Comparison of ENCODE assay signal across 19 mouse cellular contexts in genomic region chr11:97345446-97345845, GRCm38 (mm10). TPM values are rescaled to one million over a fixed set of nuclear protein-coding genes. Genes with fewer than 3 reads are reported as not detected.
"Had no signal": no experiment of that assay in that cellular context is flagged by ENCODE, and none has a peak within 500 bp of the region (broad histone marks: within the 10 kb centered on the region; RNA-seq: fewer than 3 reads in every experiment).

No protein-coding gene starts in this region.

- H3K4me2 ChIP-seq: kidney, embryonic 15.5 days; limb, embryonic 12.5 days; limb, embryonic 15.5 days; liver, embryonic 11.5 days; lung, embryonic 14.5 days; midbrain, embryonic 12.5 days had no signal

- H3K9me3 ChIP-seq: kidney, embryonic 15.5 days; limb, embryonic 12.5 days; limb, embryonic 15.5 days; midbrain, embryonic 12.5 days had no signal

- DNase-seq: kidney, adult 8-10 months; kidney, postnatal 10 days; kidney, postnatal 4 days; left cerebral cortex, postnatal 4 days; liver, postnatal 0 days; lung, embryonic 14.5 days; thymus, adult 2 months; thymus, postnatal 36 days had no signal

- H3K27ac ChIP-seq: kidney, embryonic 15.5 days; limb, embryonic 12.5 days; limb, embryonic 15.5 days; liver, embryonic 14.5 days; macrophage; midbrain, embryonic 12.5 days; stomach, postnatal 0 days had no signal

- H3K36me3 ChIP-seq: kidney, embryonic 15.5 days; limb, embryonic 12.5 days; limb, embryonic 15.5 days; midbrain, embryonic 12.5 days had no signal

- ATAC-seq: liver, postnatal 0 days; lung, postnatal 0 days; midbrain, embryonic 16.5 days had no signal

- H3K9ac ChIP-seq: kidney, embryonic 15.5 days; limb, embryonic 12.5 days; limb, embryonic 15.5 days; liver, embryonic 14.5 days; liver, postnatal 0 days; lung, embryonic 14.5 days; midbrain, embryonic 12.5 days had no signal

- H3K4me3 ChIP-seq: kidney, embryonic 15.5 days; limb, embryonic 12.5 days; limb, embryonic 15.5 days; megakaryocyte, embryonic 14.5 days; midbrain, embryonic 12.5 days had no signal

RNA-seq across cellular contexts. Expression of gene Gpr179, which starts 6.4 kb away (rescaled TPM):
- polyA plus RNA-seq: liver, postnatal 0 days had no signal
